Mouse (Mus musculus): ENCODE data around the gene Ankrd49. TPM values are rescaled to one million over a fixed set of nuclear protein-coding genes. Genes with fewer than 3 reads are reported as not detected.

Gene Ankrd49
- polyA plus RNA-seq, 1 experiment = 4.0 TPM

GRCm38 (mm10) chr9:14750901-14751502 lies 33.7 kb downstream of the Ankrd49 start:
- H3K4me1 ChIP-seq (ENCODE audit: control insufficient read depth, insufficient read depth, low read length) = peaks cover 2% of the 10 kb centered on the region; the same call in 1 of the 2 replicates
- 70% methylated on average over 42 of the region's 42 CpGs for WGBS

GRCm38 (mm10) chr9:14740151-14740924 lies 44.3 kb downstream of the Ankrd49 start, which contains the start of gene Piwil4:
Piwil4 (minus strand) TSS chr9:14740733.
- Histone ChIP-seq H3K27ac (ENCODE audit: insufficient read depth, low read depth, low read length) (no peak within 1 kb of the TSS), H3K4me1 (ENCODE audit: control insufficient read depth, insufficient read depth, low read length) (no peaks in the 10 kb centered on the region), H3K27me3 (replicated peaks; ENCODE audit: control insufficient read depth, insufficient read depth, low read length) (no peaks in the 10 kb centered on the region), H3K36me3 (ENCODE audit: control insufficient read depth, insufficient read depth, low read length) (no peaks in the 10 kb centered on the region), H3K4me3 (ENCODE audit: insufficient read depth, low read depth, low read length) (no peak within 1 kb of the TSS)
- TF ChIP-seq CTCF (conservative IDR thresholded peaks at IDR 0.05; ENCODE audit: insufficient read depth, insufficient read length, low read depth, low read length) (no peak), POLR2A (IDR thresholded peaks at IDR 0.05; ENCODE audit: low read depth, low read length) (no peak)
- no peak for DNase-seq
- WGBS = 88% methylated on average over 19 of the region's 19 CpGs

More at GRCm38 (mm10) chr9:14750901-14751502, 33.7 kb downstream of the Ankrd49 start:
- Histone ChIP-seq H3K27me3 (replicated peaks; ENCODE audit: control insufficient read depth, insufficient read depth, low read length) (no peaks in the 10 kb centered on the region), H3K36me3 (ENCODE audit: control insufficient read depth, insufficient read depth, low read length) (no peaks in the 10 kb centered on the region), H3K4me3 (ENCODE audit: insufficient read depth, low read depth, low read length) (peak overlapping the region; percentile 58), H3K27ac (ENCODE audit: insufficient read depth, low read depth, low read length) (no peak overlapping the region)
- no peak for TF ChIP-seq POLR2A (IDR thresholded peaks at IDR 0.05; ENCODE audit: low read depth, low read length)
- TF ChIP-seq CTCF (conservative IDR thresholded peaks at IDR 0.05; ENCODE audit: insufficient read depth, insufficient read length, low read depth, low read length) = no peak
- DNase-seq = no peak

- Histone ChIP-seq H3K27me3 (replicated peaks; ENCODE audit: control insufficient read depth, insufficient read depth, low read length) (no peaks in the 10 kb centered on the region), H3K36me3 (ENCODE audit: control insufficient read depth, insufficient read depth, low read length) (no peaks in the 10 kb centered on the region), H3K27ac (ENCODE audit: insufficient read depth, low read depth, low read length) (no peak overlapping the region), H3K4me1 (ENCODE audit: control insufficient read depth, insufficient read depth, low read length) (no peaks in the 10 kb centered on the region), H3K4me3 (ENCODE audit: insufficient read depth, low read depth, low read length) (no peak overlapping the region)
- WGBS = 78% methylated on average over 4 of the region's 4 CpGs
- no peak for TF ChIP-seq POLR2A (IDR thresholded peaks at IDR 0.05; ENCODE audit: low read depth, low read length)
- TF ChIP-seq CTCF (conservative IDR thresholded peaks at IDR 0.05; ENCODE audit: insufficient read depth, insufficient read length, low read depth, low read length) = no peak
- no peak for DNase-seq
These were observed 45.0 kb downstream of the Ankrd49 start for GRCm38 (mm10) chr9:14739498-14740150.

GRCm38 (mm10) chr9:14730941-14731541 lies 53.6 kb downstream of the Ankrd49 start:
- TF ChIP-seq POLR2A (IDR thresholded peaks at IDR 0.05; ENCODE audit: low read depth, low read length) (no peak), CTCF (conservative IDR thresholded peaks at IDR 0.05; ENCODE audit: insufficient read depth, insufficient read length, low read depth, low read length) (no peak)
- WGBS = 38% methylated on average over 9 of the region's 9 CpGs
- peak; percentile 54 for DNase-seq
- Histone ChIP-seq H3K36me3 (ENCODE audit: control insufficient read depth, insufficient read depth, low read length) (no peaks in the 10 kb centered on the region), H3K27ac (ENCODE audit: insufficient read depth, low read depth, low read length) (peak overlapping the region; percentile 39; the same call in 1 of the 2 replicates), H3K4me3 (ENCODE audit: insufficient read depth, low read depth, low read length) (no peak overlapping the region), H3K27me3 (replicated peaks; ENCODE audit: control insufficient read depth, insufficient read depth, low read length) (no peaks in the 10 kb centered on the region), H3K4me1 (ENCODE audit: control insufficient read depth, insufficient read depth, low read length) (no peaks in the 10 kb centered on the region)

Other genes starting within 250 kb of the Ankrd49 start
- gene Amotl1, start 139.8 kb downstream of the Ankrd49 start, polyA plus RNA-seq (2012; rRNA removed) = 15.5 and 19.4 TPM in 2 replicates
- 0.38 and 0.48 TPM in 2 replicates for gene Piwil4, start 44.1 kb downstream of the Ankrd49 start, polyA plus RNA-seq (2012; rRNA removed)
- 0.97 and 1.3 TPM in 2 replicates for gene Fut4, start 32.5 kb downstream of the Ankrd49 start, polyA plus RNA-seq (2012; rRNA removed)
- not detected in 2 replicates for gene 1700012B09Rik, start 13.8 kb downstream of the Ankrd49 start, polyA plus RNA-seq (2012; rRNA removed)
- gene Mre11a, start 202 bp downstream of the Ankrd49 start, polyA plus RNA-seq (2012; rRNA removed) = 3.1 and 3.5 TPM in 2 replicates
- 0.11 and 0.30 TPM in 2 replicates for gene Gpr83, start 75.4 kb upstream of the Ankrd49 start, polyA plus RNA-seq (2012; rRNA removed)
- gene Izumo1r, start 119.1 kb upstream of the Ankrd49 start, polyA plus RNA-seq (2012; rRNA removed) = 0.14 and 2.8 TPM in 2 replicates